Mouse (Mus musculus): ENCODE results near the gene Tm6sf2. TPM values are rescaled to one million over a fixed set of nuclear protein-coding genes. Genes with fewer than 3 reads are reported as not detected.

The Tm6sf2 gene
- polyA plus RNA-seq, 1 experiment from 2014 or later = 0.59 TPM

GRCm38 (mm10) chr8:70073120-70073519 is 396 bp downstream of the Tm6sf2 start:
- H3K9me3 ChIP-seq (replicated peaks) = no peaks in the 10 kb centered on the region
- peaks cover 42% of the 10 kb centered on the region for H3K36me3 ChIP-seq
- 0 out of 2 replicates have a peak overlapping the region, but pooled peaks have one; percentile 9 for H3K27ac ChIP-seq
- 62% methylated on average over 8 of the region's 8 CpGs for WGBS
- H3K4me3 ChIP-seq = peak overlapping the region; percentile 40
- DNase-seq (ENCODE audit: low spot score) = no peak
- no peaks in the 10 kb centered on the region for H3K27me3 ChIP-seq (ENCODE audit: low read depth, poor library complexity, severe bottlenecking)
- peaks cover 13% of the 10 kb centered on the region for H3K4me1 ChIP-seq

GRCm38 (mm10) chr8:70073682-70074081 is 958 bp downstream of the Tm6sf2 start:
- Histone ChIP-seq H3K36me3 (peaks cover 37% of the 10 kb centered on the region), H3K4me3 (no peak overlapping the region), H3K4me1 (peaks cover 13% of the 10 kb centered on the region), H3K27ac (no peak overlapping the region), H3K9me3 (replicated peaks) (no peaks in the 10 kb centered on the region), H3K27me3 (ENCODE audit: low read depth, poor library complexity, severe bottlenecking) (no peaks in the 10 kb centered on the region)
- no peak for DNase-seq (ENCODE audit: low spot score)
- WGBS = 85% methylated on average over 1 of the region's 1 CpGs

- DNase-seq (ENCODE audit: low spot score) = no peak
- Histone ChIP-seq H3K27me3 (ENCODE audit: low read depth, poor library complexity, severe bottlenecking) (peaks cover 58% of the 10 kb centered on the region), H3K27ac (no peak overlapping the region), H3K36me3 (no peaks in the 10 kb centered on the region), H3K9me3 (replicated peaks) (no peaks in the 10 kb centered on the region), H3K4me3 (no peak overlapping the region), H3K4me1 (peaks cover 23% of the 10 kb centered on the region)
- 91% methylated on average over 2 of the region's 2 CpGs for WGBS
Observed at GRCm38 (mm10) chr8:70081976-70082375, 9.3 kb downstream of the Tm6sf2 start.

GRCm38 (mm10) chr8:70083285-70083684 is 10.6 kb downstream of the Tm6sf2 start, which contains the start of gene Hapln4:
Gene Hapln4 (plus strand): TSS chr8:70083457.
- Histone ChIP-seq H3K27me3 (ENCODE audit: low read depth, poor library complexity, severe bottlenecking) (peaks cover 71% of the 10 kb centered on the region), H3K4me3 (peak within 1 kb of the TSS; percentile 50), H3K4me1 (peaks cover 34% of the 10 kb centered on the region), H3K36me3 (no peaks in the 10 kb centered on the region), H3K9me3 (replicated peaks) (no peaks in the 10 kb centered on the region), H3K27ac (no peak within 1 kb of the TSS)
- peak; percentile 85 for DNase-seq (ENCODE audit: low spot score)
- WGBS = under 1% methylated on average over 26 of the region's 26 CpGs

GRCm38 (mm10) chr8:70084191-70085065 is 11.7 kb downstream of the Tm6sf2 start:
- H3K27me3 ChIP-seq (ENCODE audit: low read depth, poor library complexity, severe bottlenecking) = peaks cover 83% of the 10 kb centered on the region
- peaks cover 36% of the 10 kb centered on the region for H3K4me1 ChIP-seq
- no peak overlapping the region for H3K27ac ChIP-seq
- H3K9me3 ChIP-seq (replicated peaks) = no peaks in the 10 kb centered on the region
- DNase-seq (ENCODE audit: low spot score) = peak; percentile 71
- H3K36me3 ChIP-seq = no peaks in the 10 kb centered on the region
- H3K4me3 ChIP-seq = peak overlapping the region; percentile 50
- 3% methylated on average over 71 of the region's 71 CpGs for WGBS

GRCm38 (mm10) chr8:70086151-70086550 is 13.4 kb downstream of the Tm6sf2 start:
- peaks cover 36% of the 10 kb centered on the region for H3K4me1 ChIP-seq
- H3K36me3 ChIP-seq = no peaks in the 10 kb centered on the region
- no peak overlapping the region for H3K27ac ChIP-seq
- DNase-seq (ENCODE audit: low spot score) = no peak
- WGBS = 42% methylated on average over 1 of the region's 1 CpGs
- no peaks in the 10 kb centered on the region for H3K9me3 ChIP-seq (replicated peaks)
- peaks cover 100% of the 10 kb centered on the region for H3K27me3 ChIP-seq (ENCODE audit: low read depth, poor library complexity, severe bottlenecking)
- H3K4me3 ChIP-seq = no peak overlapping the region

- WGBS = 3% methylated on average over 7 of the region's 7 CpGs
- Histone ChIP-seq H3K27ac (no peak overlapping the region), H3K9me3 (replicated peaks) (no peaks in the 10 kb centered on the region), H3K36me3 (no peaks in the 10 kb centered on the region), H3K4me1 (peaks cover 36% of the 10 kb centered on the region), H3K4me3 (no peak overlapping the region), H3K27me3 (ENCODE audit: low read depth, poor library complexity, severe bottlenecking) (peaks cover 100% of the 10 kb centered on the region)
- no peak for DNase-seq (ENCODE audit: low spot score)
Observed at GRCm38 (mm10) chr8:70087237-70087636, 14.5 kb downstream of the Tm6sf2 start.

- peaks cover 35% of the 10 kb centered on the region for H3K4me1 ChIP-seq
- WGBS = 4% methylated on average over 56 of the region's 56 CpGs
- H3K4me3 ChIP-seq = peak overlapping the region; percentile 52
- DNase-seq (ENCODE audit: low spot score) = peak; percentile 81
- peaks cover 92% of the 10 kb centered on the region for H3K27me3 ChIP-seq (ENCODE audit: low read depth, poor library complexity, severe bottlenecking)
- peak overlapping the region; percentile 27; the same call in 1 of the 2 replicates for H3K27ac ChIP-seq
- no peaks in the 10 kb centered on the region for H3K9me3 ChIP-seq (replicated peaks)
- no peaks in the 10 kb centered on the region for H3K36me3 ChIP-seq
Observed at GRCm38 (mm10) chr8:70087836-70088650, 15.3 kb downstream of the Tm6sf2 start.

GRCm38 (mm10) chr8:70089296-70089960 is 16.7 kb downstream of the Tm6sf2 start:
- 69% methylated on average over 9 of the region's 9 CpGs for WGBS
- Histone ChIP-seq H3K27me3 (ENCODE audit: low read depth, poor library complexity, severe bottlenecking) (peaks cover 87% of the 10 kb centered on the region), H3K27ac (no peak overlapping the region), H3K4me3 (no peak overlapping the region), H3K36me3 (no peaks in the 10 kb centered on the region), H3K9me3 (replicated peaks) (no peaks in the 10 kb centered on the region), H3K4me1 (peaks cover 21% of the 10 kb centered on the region)
- no peak for DNase-seq (ENCODE audit: low spot score)

- H3K4me3 ChIP-seq = no peak overlapping the region
- peaks cover 53% of the 10 kb centered on the region for H3K27me3 ChIP-seq (ENCODE audit: low read depth, poor library complexity, severe bottlenecking)
- 0 out of 2 replicates have a peak, but pooled peaks cover 1% of the 10 kb centered on the region for H3K9me3 ChIP-seq (replicated peaks)
- H3K36me3 ChIP-seq = no peaks in the 10 kb centered on the region
- no peak for DNase-seq (ENCODE audit: low spot score)
- H3K4me1 ChIP-seq = peaks cover 7% of the 10 kb centered on the region
- WGBS = 52% methylated on average over 8 of the region's 8 CpGs
- no peak overlapping the region for H3K27ac ChIP-seq
Observed at GRCm38 (mm10) chr8:70092786-70093185, 20.1 kb downstream of the Tm6sf2 start.

GRCm38 (mm10) chr8:70099276-70099675 is 26.6 kb downstream of the Tm6sf2 start:
- Histone ChIP-seq H3K4me1 (no peaks in the 10 kb centered on the region), H3K9me3 (replicated peaks) (0 out of 2 replicates have a peak, but pooled peaks cover 1% of the 10 kb centered on the region), H3K36me3 (no peaks in the 10 kb centered on the region), H3K4me3 (no peak overlapping the region), H3K27me3 (ENCODE audit: low read depth, poor library complexity, severe bottlenecking) (peaks cover 1% of the 10 kb centered on the region; the same call in 1 of the 2 replicates), H3K27ac (no peak overlapping the region)
- DNase-seq (ENCODE audit: low spot score) = no peak
- 75% methylated on average over 8 of the region's 8 CpGs for WGBS

GRCm38 (mm10) chr8:70100241-70100640 is 27.5 kb downstream of the Tm6sf2 start:
- 0 out of 2 replicates have a peak, but pooled peaks cover 1% of the 10 kb centered on the region for H3K9me3 ChIP-seq (replicated peaks)
- H3K36me3 ChIP-seq = no peaks in the 10 kb centered on the region
- no peak overlapping the region for H3K4me3 ChIP-seq
- no peak overlapping the region for H3K27ac ChIP-seq
- no peak for DNase-seq (ENCODE audit: low spot score)
- no peaks in the 10 kb centered on the region for H3K4me1 ChIP-seq
- 88% methylated on average over 8 of the region's 8 CpGs for WGBS
- H3K27me3 ChIP-seq (ENCODE audit: low read depth, poor library complexity, severe bottlenecking) = no peaks in the 10 kb centered on the region

Measured in limb, embryonic 10.5 days (tissue).